Mouse (Mus musculus): ENCODE results near the gene F2rl1.
"Not testable (repeated sequence)": the region's sequence is repeated elsewhere in the genome, so short reads cannot be mapped to it uniquely, and the experiment has no call there.

Gene F2rl1

GRCm38 (mm10) chr13:95533121-95533520 is 8.1 kb upstream of the F2rl1 start:
- DNase-seq, result not testable (repeated sequence)

DNA sequence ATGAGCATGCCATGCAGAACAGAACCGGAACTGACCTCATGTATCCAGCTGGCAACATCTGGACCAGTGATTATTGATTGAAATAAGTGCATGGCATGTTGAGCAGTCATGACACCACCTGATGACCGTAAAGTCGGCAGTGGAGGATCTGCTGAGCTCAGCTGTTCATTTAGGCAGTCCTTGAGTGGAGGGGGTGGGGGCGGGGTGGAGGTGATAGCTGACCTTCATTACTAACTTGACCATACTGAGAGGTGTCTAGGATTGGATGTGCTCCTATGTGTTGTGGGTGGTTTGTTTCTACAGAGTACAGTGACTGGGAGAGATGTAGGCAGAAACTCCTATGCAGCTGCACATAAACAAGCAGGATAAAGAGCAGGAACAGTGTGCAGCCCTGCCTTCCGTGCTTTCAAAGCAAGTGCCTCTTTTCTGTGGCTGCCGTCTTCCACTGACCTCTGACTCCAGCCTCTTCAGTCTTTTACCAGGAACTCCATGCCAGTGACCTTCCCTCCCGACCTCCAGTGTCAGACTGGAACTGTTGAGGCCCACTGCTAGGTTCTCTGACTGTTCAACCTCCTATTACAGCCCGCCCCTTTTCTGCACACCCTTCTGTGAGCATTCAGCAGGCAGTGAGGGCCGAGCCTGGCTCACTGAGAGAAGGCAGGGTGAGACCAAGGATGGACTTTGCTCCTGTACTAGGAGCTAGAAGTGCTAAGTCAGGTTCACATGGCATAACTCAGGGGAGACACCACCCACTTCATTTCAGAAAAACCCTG is 6.4 kb upstream of the F2rl1 start:
- DNase-seq, result no peak

- DNase-seq, result no peak
Observed at GRCm38 (mm10) chr13:95529246-95529645, 4.2 kb upstream of the F2rl1 start.

GRCm38 (mm10) chr13:95524424-95524673 is 678 bp downstream of the F2rl1 start:
- no peak for DNase-seq

GRCm38 (mm10) chr13:95523659-95524423 is 1.2 kb downstream of the F2rl1 start:
- DNase-seq, result no peak

DNA sequence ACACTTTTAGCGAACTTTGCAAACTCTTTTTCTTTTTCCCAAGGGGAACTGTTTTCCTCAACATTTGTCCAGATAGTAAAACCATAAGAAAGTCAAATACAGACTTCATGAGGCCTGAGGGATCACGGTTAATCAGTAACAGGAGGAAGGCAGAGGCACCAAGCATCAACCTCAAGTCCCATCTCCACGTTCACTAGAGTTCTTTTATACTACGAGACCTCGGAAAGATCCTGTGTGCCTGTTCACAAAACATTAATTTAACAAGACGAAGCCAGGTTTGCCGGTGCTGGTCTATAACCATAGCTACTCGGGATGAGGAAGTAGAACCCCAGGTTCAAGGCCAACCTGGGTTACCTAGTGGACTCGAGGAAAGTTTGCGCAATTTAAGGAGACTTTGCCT is 2.9 kb downstream of the F2rl1 start:
- DNase-seq, result no peak

- no peak for DNase-seq
Observed at GRCm38 (mm10) chr13:95521029-95521428, 4.0 kb downstream of the F2rl1 start.

DNA sequence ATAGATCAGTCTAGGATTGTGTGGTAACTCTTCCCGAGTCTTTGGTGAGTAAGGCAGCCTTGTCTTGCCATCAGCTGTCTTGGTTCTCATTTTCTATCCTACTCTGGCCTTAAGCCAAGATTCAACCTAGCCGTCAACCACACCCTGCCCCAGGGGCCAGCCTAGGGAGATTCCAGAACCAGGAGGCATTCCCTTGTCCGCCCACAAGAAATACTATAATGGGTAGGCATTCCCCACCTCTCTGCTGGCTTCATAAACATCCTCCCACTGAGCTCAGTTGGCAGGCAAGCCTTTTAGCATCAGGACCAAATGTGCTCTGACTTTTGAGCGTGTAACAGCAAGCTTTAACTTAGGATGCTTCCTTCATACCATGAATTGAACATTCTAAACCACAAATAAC is 10.3 kb downstream of the F2rl1 start:
- peak; percentile 11 for DNase-seq

DNA sequence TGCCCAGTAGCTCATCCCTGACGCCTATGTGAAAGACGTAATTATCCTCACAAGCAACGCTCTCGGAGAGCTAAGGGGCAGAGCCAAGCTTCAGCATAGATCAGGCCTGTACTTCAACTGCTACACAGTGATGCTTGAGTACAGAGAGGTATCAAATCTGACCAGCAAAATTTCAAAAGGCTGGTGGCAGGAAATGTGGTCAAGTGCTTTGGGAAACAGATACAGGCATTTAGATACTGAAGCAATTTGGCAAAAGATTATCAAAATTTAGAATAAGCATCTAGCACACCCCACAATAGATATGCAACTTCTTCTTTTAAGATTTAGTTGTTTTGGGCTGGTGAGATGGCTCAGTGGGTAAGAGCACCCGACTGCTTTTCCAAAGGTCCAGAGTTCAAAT is 15.0 kb downstream of the F2rl1 start:
- no peak for DNase-seq

DNA sequence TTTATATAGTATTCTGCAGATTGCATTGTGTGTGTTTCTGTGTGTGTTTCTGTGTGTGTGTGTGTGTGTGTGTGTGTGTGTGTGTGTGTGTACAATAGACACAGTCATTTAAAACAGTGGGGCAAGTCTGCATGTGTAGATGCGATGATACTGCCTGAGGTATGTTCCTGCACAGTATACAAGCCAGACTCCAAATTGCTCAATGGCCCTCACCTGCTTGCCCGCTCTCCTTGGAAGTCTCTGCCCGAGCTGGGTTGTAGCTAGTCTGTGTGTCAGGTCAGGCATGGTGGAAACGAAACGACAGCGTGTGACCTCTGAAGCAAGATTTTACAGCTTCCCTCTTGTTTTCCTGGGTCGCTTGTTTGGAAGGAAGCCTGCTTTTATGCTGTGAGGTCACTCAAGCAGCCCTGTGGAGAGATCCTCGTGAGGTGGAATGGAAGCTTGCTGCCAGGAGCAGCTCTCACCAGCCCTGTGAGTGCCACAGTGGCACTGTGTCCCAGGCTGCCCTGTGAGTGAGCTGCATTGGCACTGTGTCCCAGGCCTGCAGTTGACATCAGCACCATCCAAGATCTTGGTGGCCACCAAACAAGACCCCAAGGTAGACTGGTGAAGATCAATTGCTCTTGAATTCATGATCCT is 21.6 kb downstream of the F2rl1 start:
- DNase-seq, result no peak

GRCm38 (mm10) chr13:95496601-95497000 is 28.4 kb downstream of the F2rl1 start:
- DNase-seq, result no peak

- DNase-seq, result peak; percentile 9
Observed at GRCm38 (mm10) chr13:95494812-95495211, 30.2 kb downstream of the F2rl1 start.

- DNase-seq, result no peak
Observed at GRCm38 (mm10) chr13:95493296-95493695, 31.7 kb downstream of the F2rl1 start.

DNA sequence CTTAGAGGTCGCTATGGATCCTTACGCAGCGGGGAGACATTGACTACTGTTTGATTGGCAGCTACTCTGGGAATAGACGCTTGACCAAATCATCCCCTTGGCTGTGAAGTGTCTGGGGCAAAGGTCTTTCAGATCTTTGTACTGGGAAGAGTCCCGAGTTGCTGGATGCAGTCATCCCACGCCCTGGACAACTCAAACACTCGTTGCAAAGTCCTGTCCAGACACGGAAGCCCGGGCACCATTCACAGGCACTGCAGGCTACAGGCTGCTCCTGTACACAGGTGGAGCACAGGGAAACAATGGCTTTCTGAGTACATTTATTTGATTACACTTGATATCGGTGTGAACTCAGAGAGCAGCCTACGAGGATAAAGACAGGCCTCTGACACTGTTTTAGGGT is 33.7 kb downstream of the F2rl1 start:
- no peak for DNase-seq

DNA sequence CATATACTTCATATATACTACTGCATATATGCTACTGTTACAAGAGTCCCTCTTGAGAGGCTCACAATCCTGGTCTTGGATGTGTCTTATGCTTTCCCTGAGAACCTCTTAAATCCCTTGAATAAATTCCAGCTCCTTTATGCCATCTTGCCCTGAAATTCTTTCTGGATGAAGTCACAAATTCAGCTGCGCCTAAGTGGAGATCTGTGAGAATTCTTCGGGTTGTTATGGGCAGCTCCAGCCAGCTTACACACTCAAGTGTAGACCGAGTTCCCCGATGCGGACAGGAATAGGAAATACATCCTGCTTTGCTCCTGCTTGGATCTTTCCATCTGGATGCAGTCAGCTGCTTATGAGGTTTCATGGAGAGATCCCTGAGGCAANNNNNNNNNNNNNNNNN is 40.4 kb downstream of the F2rl1 start:
- DNase-seq, result no peak

DNA sequence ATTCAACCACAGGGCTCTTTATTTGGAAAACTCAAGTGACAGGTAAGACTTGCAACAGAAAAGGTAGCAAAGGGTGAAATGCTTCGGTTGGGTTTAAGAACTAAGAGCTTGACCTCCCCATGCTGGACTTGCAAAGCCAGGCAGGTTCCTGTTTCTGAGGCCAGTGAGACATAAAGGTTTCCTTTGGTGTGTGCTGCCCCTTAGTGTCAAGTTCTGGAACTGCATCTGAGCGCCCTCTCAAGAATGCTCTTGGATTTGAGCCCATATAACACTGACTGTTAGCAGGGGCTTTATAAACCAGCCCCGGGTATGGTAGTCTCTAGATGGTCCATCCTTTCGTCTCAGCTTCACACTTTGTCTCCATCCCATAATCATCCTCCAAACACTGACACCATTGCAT is 43.6 kb downstream of the F2rl1 start:
- DNase-seq, result peak; percentile 65

DNA sequence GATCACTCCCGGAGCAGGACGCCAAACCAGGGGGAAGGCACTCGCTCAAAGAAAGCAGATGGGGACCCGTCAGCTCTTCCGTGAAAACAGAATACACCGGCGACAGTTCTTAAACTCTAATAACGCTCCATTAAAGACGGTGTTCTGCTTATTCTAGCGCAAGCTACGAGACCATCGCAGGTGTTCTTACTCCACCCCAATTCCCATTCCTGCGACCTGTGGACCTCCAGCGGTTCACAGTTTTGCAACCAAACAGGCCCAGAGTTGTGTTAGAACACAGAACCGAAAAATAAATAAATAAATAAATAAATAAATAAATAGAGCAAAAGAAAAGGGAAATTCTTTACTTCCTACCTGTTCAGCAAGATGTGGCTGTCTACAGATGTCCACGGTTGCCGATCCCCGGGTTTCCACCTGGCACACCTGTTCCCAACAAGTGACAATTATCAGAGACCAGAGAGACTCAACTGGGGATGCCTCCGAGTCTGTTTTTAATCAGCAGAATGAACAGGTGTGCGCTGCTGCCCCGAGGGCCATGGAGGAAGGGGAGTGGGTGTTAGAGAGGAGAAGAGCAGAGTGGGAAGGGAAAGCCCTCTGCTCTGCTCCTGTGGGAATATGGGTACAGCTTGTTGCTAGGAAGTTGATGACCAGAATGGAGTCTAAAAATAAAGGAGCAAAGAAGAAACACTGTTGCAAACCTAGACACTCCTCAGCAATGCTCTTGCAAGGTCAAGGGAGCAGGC is 46.2 kb downstream of the F2rl1 start, which contains the start of gene S100z:
S100z (minus strand) TSS at position 51 of the 743 bp plus-strand sequence.
- no peak for DNase-seq

DNA sequence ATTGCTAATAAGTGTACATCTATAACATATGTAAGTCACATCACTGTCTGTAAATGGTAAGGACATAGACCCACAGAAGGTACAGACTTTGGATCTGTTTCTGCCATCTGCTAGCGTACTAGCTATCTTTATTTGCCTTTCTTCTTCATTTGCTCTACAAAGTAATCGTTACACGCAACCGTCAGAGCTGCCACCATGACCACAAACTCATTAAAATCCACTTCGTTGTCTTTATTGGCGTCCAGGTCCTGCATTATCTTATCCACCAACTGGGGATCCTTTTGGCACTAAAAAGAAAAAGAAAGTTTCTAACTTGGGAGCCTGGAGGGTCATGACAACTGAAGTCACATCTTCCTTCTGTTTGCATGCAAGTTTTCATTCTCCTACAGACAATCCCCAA is 47.9 kb downstream of the F2rl1 start:
- no peak for DNase-seq

GRCm38 (mm10) chr13:95475124-95475523 is 49.9 kb downstream of the F2rl1 start:
- DNase-seq, result no peak

GRCm38 (mm10) chr13:95474294-95474693 is 50.7 kb downstream of the F2rl1 start:
- DNase-seq, result no peak

DNA sequence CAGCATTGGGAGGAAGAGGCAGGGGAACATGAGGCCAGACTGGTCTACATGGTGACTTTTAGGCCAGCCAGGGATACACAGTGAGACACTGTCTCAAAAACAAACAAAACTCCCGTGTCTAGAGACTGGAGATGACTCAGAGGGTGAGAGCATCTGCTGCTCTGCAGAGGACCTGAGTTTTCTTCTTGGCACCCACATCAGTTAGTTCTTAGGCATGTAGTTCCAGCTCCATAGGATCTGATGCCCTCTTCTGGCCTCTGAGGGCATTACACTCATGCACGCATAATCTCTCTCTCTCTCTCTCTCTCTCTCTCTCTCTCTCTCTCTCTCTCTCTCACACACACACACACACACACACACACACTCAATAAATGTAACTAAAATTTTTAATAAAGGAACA is 54.1 kb downstream of the F2rl1 start:
- DNase-seq, result no peak
